Mouse (Mus musculus) layer of hippocampus, postnatal 10 days (tissue): ENCODE data around the gene Syn3. TPM values are rescaled to one million over a fixed set of nuclear protein-coding genes. Genes with fewer than 3 reads are reported as not detected.

Experiments
- DNase-seq, 2 experiments: peaks; one replicate each; pipeline ENCODE4 v3.0.0; 2021; ENCODE audit warnings: low spot score in 2 of 2
- total RNA-seq, 2 experiments: library from RNA; stranded (reverse); gene quantifications; 2 replicates each; pipeline ENCODE4 v1.2.3; 2021

The Syn3 gene
- total RNA-seq, 2 experiments from 2014 or later = 35.1 to 39.6 TPM

DNA sequence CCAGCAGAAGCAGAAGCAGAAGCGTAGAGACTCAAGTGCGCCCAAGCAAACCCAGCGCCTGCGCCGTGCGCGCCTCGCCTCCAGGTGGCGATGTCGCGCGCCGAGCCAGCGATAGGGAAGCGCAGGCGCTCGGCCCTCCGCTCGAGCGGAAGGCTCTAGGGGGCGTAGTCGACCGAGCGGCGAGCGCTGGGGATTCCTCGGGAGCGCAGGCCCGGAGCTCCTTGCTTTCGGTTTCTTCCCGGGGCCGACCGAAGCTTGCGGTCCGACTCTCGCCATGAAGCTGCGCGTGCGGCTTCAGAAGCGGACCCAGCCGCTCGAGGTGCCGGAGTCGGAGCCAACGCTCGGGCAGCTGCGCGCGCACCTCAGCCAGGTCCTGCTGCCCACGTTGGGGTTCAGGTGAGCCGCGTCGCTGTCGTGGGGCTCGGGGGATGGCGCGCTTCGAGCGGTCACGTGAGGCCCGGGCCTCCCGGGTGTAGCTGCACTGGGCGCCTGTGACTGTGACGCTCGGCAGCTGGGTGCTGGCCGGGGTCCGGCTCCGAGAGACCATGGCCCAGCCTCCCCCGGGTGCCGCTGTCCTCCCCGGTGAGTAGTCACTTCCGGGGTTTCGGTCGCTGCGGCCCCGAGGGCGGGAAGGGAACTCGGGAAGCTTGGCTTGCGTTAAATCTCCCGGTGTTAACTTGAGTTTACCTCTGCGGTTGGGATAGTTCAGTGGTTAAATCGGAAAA lies 476.8 kb downstream of the Syn3 start, which contains the start of gene Fbxo7:
Gene Fbxo7, plus strand, starts transcription at position 224 of the 725 bp plus-strand sequence.
- peak; percentile 83 to 92 for DNase-seq

DNA sequence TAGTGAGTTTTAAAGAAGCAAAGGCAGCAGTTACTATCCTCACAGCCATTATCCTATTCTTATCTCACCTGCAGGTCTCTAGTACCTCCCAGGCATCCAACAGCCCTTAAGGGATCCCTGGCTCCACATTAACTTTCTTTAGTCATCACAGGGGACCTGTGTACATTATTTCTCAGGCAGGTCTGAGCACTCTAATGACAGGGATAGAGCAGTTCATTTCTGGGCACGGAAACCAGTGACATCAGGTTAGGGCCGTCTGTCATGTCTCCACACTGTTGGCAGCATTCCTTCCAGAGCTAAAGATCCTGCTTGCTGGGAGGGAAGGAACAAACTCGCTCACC lies 477.3 kb downstream of the Syn3 start:
- no peak for DNase-seq

DNA sequence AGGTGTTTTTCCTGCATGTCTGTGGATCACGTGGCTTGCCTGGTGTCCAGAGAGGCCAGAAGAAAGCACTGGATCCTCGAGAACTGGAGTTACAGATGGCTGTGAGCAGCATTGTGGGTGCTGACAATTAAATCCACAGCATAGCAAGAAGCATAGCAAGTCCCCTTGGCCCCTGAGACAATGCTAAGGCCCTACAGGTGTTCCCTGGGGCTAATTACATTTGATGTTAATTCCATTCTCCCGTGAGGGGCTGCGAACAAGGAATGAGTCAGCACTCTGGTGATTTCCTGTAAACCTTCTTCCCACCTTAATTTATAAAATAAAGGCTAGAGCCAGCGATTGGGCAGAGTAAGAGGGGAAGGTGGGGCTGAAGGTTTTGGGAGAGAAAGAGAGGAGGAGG lies 479.9 kb downstream of the Syn3 start:
- no peak for DNase-seq

- no peak for DNase-seq
Measured at GRCm38 (mm10) chr10:86017781-86018180, 480.9 kb downstream of the Syn3 start.

DNA sequence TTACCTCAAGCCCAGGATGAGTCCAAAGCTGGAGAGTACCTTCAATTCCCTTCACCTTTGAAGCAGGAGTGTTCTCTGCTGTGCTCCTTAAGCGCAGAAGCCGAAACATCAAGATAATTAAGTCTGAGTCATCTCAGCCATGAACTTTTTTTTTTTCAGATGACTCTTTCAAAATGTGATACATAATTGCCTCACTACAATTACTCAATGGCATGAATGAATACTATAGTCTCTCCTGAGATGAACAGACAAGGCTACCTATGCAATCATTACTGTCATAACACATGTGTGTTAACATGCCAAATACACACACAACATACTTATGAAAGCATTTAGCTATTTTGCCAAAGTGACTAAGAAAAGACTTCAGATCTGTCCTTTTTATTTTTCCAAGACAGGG lies 486.9 kb downstream of the Syn3 start, which contains the start of gene Bpifc:
Gene Bpifc, minus strand, starts transcription at position 115 of the 400 bp plus-strand sequence.
- DNase-seq = no peak

DNA sequence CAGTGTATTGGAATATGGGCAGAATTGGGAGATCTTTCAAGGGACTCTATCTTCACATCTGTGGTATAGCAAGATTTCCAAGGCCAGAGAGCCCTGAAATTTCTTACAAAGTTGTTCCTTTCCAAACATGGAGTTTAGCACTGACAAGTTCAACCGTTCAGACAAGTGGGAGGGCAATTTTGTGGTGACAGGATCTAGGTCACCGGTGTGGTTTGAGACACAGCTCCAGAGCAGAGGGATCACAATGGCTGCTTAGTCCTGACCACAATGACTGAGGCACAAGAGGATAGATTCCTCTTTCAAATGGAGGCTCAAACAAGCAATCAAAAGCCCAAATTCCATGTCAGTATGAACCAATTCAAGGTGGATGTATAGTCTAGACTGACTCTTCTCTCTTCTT lies 487.5 kb downstream of the Syn3 start:
- no peak for DNase-seq

- no peak for DNase-seq
Measured at GRCm38 (mm10) chr10:86010636-86011035, 488.1 kb downstream of the Syn3 start.

DNA sequence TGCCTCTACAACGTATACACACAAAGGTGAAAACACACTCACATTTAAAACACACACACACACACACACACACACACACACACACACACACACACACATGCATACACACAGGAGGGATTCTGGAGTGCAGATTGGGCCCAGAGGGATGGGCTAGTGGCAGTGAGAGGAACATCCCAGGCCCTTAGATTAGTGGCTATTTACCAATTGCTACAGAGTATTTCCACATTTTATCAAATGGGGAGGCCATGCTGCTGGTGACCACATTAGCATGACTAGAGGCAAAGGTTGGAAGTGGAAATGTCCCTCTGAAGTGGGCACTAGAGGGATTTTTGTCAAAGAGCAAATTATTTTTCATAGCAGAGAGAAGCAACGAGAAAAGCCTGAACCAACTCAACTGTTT lies 489.0 kb downstream of the Syn3 start:
- no peak for DNase-seq

GRCm38 (mm10) chr10:86006455-86006854 lies 492.2 kb downstream of the Syn3 start:
- DNase-seq = no peak

Other genes starting within 250 kb of the Syn3 start
- gene Timp3, start 198.5 kb downstream of the Syn3 start, total RNA-seq = 10 to 100 TPM; 54.9 to 59.8 TPM
- 100 to 1,000 TPM; 263 to 275 TPM for gene Hsp90b1, start 206.6 kb upstream of the Syn3 start, total RNA-seq
- 1 to 10 TPM; 1.2 to 1.4 TPM for gene Ttc41, start 206.9 kb upstream of the Syn3 start, total RNA-seq